Comparison of ENCODE assay signal across 21 mouse cellular contexts in genomic region chr11:98790631-98791205, GRCm38 (mm10). TPM values are rescaled to one million over a fixed set of nuclear protein-coding genes. Genes with fewer than 3 reads are reported as not detected.
A peak's percentile ranks its signal among the peaks of the same experiment; 100 is the strongest.
DNase-seq lines count a peak whose midpoint lies in the region; ATAC-seq and TF ChIP-seq lines count a peak whose summit lies in the region.
"Had no signal": no experiment of that assay in that cellular context is flagged by ENCODE, and none has a peak within 500 bp of the region (broad histone marks: within the 10 kb centered on the region; RNA-seq: fewer than 3 reads in every experiment).

No protein-coding gene starts in this region.

- H3K79me2 ChIP-seq in MEL (ENCODE audit: control insufficient read depth, insufficient read depth, low read length, poor library complexity): peaks cover 18% of the 10 kb centered on the region

- H3K4me3 ChIP-seq in intestine, embryonic 16.5 days (ENCODE audit: low read length): no peak overlapping the region
- H3K4me3 ChIP-seq in intestine, postnatal 0 days (ENCODE audit: low read depth, low read length): no peak overlapping the region
- no peak overlapping the region for H3K4me3 ChIP-seq in lung, embryonic 16.5 days (ENCODE audit: low read length)
- no peak overlapping the region for H3K4me3 ChIP-seq in MEL (ENCODE audit: control insufficient read depth in 1 of 2, insufficient read depth in 1 of 2, low read depth in 2 of 2, low read length in 2 of 2)
- no peak overlapping the region for H3K4me3 ChIP-seq in thymus, adult 2 months (ENCODE audit: control insufficient read depth, insufficient read depth, low read length)
- H3K4me3 ChIP-seq: embryonic facial prominence, embryonic 12.5 days; hindbrain, embryonic 12.5 days; hindbrain, embryonic 15.5 days had no signal

- ATAC-seq in intestine, embryonic 16.5 days: no peak
- ATAC-seq in intestine, postnatal 0 days: no peak
- ATAC-seq in lung, embryonic 16.5 days (ENCODE audit: low read depth): no peak
- ATAC-seq: forebrain, embryonic 14.5 days; forebrain, postnatal 0 days; Patski had no signal

- TF ChIP-seq EP300 in MEL (IDR thresholded peaks at IDR 0.05; ENCODE audit: low read depth in 1 of 2, low read length in 2 of 2): no peak

- no peak for TF ChIP-seq RAD21 in MEL (IDR thresholded peaks at IDR 0.05; ENCODE audit: low read depth, low read length)

- 0 out of 2 replicates have a peak overlapping the region, but pooled peaks have one; percentile 10 for H3K27ac ChIP-seq in intestine, embryonic 16.5 days (ENCODE audit: low read length)
- H3K27ac ChIP-seq in intestine, postnatal 0 days (ENCODE audit: low read depth, low read length): no peak overlapping the region
- H3K27ac ChIP-seq in lung, embryonic 16.5 days (ENCODE audit: low read length): no peak overlapping the region
- H3K27ac ChIP-seq in MEL (ENCODE audit: control insufficient read depth, low read depth, low read length): peak overlapping the region; percentile 87
- H3K27ac ChIP-seq in thymus, adult 2 months (ENCODE audit: control insufficient read depth, insufficient read depth, low read length): no peak overlapping the region
- H3K27ac ChIP-seq: embryonic facial prominence, embryonic 12.5 days; hindbrain, embryonic 12.5 days; hindbrain, embryonic 15.5 days had no signal

- TF ChIP-seq POLR2A in MEL (IDR thresholded peaks at IDR 0.05; ENCODE audit: control insufficient read depth in 1 of 2, insufficient read depth in 1 of 2, low read depth in 1 of 2, low read length in 2 of 2, poor library complexity in 1 of 2): no peak
- no peak for TF ChIP-seq POLR2A in thymus, adult 2 months (IDR thresholded peaks at IDR 0.05; ENCODE audit: control insufficient read depth, extremely low read depth, insufficient read depth, low read length, poor library complexity)

- no peak overlapping the region for H3K9ac ChIP-seq in intestine, embryonic 16.5 days (ENCODE audit: low read depth, low read length)
- H3K9ac ChIP-seq in intestine, postnatal 0 days (ENCODE audit: low read depth, low read length): no peak overlapping the region
- H3K9ac ChIP-seq in lung, embryonic 16.5 days (ENCODE audit: low read length): 0 out of 2 replicates have a peak overlapping the region, but pooled peaks have one; percentile 7
- H3K9ac ChIP-seq in MEL (ENCODE audit: control insufficient read depth, low read depth, low read length, poor library complexity, severe bottlenecking): peak overlapping the region; percentile 8; the same call in 1 of the 2 replicates
- H3K9ac ChIP-seq: embryonic facial prominence, embryonic 12.5 days; embryonic facial prominence, embryonic 15.5 days; forebrain, postnatal 0 days; hindbrain, embryonic 12.5 days; hindbrain, embryonic 15.5 days had no signal

- peak; percentile 37 for DNase-seq in cerebellum, adult 9-10 months
- no peak for DNase-seq in cerebellum, adult 11-12 months
- no peak for DNase-seq in lung, adult 18-20 months
- peak; percentile 56 for DNase-seq in MEL (ENCODE audit: low read depth, low spot score)
- DNase-seq in thymus, adult 2 months: no peak
- DNase-seq: adrenal gland, postnatal 10 days; adrenal gland, postnatal 36 days; cerebellum, adult 2 months; cerebellum, postnatal 14 days; forebrain, postnatal 0 days; gastrocnemius, adult 2 months; gastrocnemius, postnatal 25 days had no signal

- WGBS in intestine, embryonic 16.5 days: 75% methylated on average over 5 of the region's 5 CpGs
- WGBS in intestine, postnatal 0 days: 53% methylated on average over 5 of the region's 5 CpGs
- WGBS in lung, embryonic 16.5 days: 75% methylated on average over 5 of the region's 5 CpGs
- WGBS in thymus, adult 2 months: 97% methylated on average over 5 of the region's 5 CpGs

- H3K4me2 ChIP-seq in intestine, embryonic 16.5 days (ENCODE audit: low read depth, low read length): no peak overlapping the region
- no peak overlapping the region for H3K4me2 ChIP-seq in intestine, postnatal 0 days (replicated peaks; ENCODE audit: low read depth)
- no peak overlapping the region for H3K4me2 ChIP-seq in lung, embryonic 16.5 days (ENCODE audit: low read depth, low read length)

- peaks cover 25% of the 10 kb centered on the region for H3K4me1 ChIP-seq in intestine, embryonic 16.5 days (ENCODE audit: control insufficient read depth, insufficient read depth, low read length)
- 0 out of 2 replicates have a peak, but pooled peaks cover 4% of the 10 kb centered on the region for H3K4me1 ChIP-seq in intestine, postnatal 0 days (replicated peaks; ENCODE audit: control insufficient read depth, insufficient read depth, low read length)
- peaks cover 42% of the 10 kb centered on the region for H3K4me1 ChIP-seq in lung, embryonic 16.5 days (replicated peaks; ENCODE audit: control insufficient read depth, insufficient read depth, low read length)
- peaks cover 18 to 49% of the 10 kb centered on the region in 2 experiments for H3K4me1 ChIP-seq in MEL (ENCODE audit: control insufficient read depth in 1 of 2, insufficient read depth in 2 of 2, low read length in 2 of 2)
- H3K4me1 ChIP-seq in thymus, adult 2 months (replicated peaks; ENCODE audit: control insufficient read depth, insufficient read depth, low read length): peaks cover 18% of the 10 kb centered on the region

- H3K27me3 ChIP-seq in intestine, embryonic 16.5 days (replicated peaks; ENCODE audit: control insufficient read depth, insufficient read depth, low read length): no peaks in the 10 kb centered on the region
- H3K27me3 ChIP-seq in intestine, postnatal 0 days (replicated peaks; ENCODE audit: control insufficient read depth, insufficient read depth, low read length): no peaks in the 10 kb centered on the region
- no peaks in the 10 kb centered on the region for H3K27me3 ChIP-seq in lung, embryonic 16.5 days (ENCODE audit: control insufficient read depth, insufficient read depth, low read depth, low read length)
- no peaks in the 10 kb centered on the region for H3K27me3 ChIP-seq in MEL (ENCODE audit: control insufficient read depth in 1 of 2, insufficient read depth in 2 of 2, low read length in 2 of 2)
- no peaks in the 10 kb centered on the region for H3K27me3 ChIP-seq in thymus, adult 2 months (ENCODE audit: control insufficient read depth, insufficient read depth, low read length)
- H3K27me3 ChIP-seq: embryonic facial prominence, embryonic 12.5 days; embryonic facial prominence, embryonic 15.5 days; hindbrain, embryonic 12.5 days; hindbrain, embryonic 15.5 days; Patski had no signal

- no peaks in the 10 kb centered on the region for H3K9me3 ChIP-seq in intestine, embryonic 16.5 days (ENCODE audit: control insufficient read depth, low read length)
- no peaks in the 10 kb centered on the region for H3K9me3 ChIP-seq in intestine, postnatal 0 days (ENCODE audit: control insufficient read depth)
- no peaks in the 10 kb centered on the region for H3K9me3 ChIP-seq in lung, embryonic 16.5 days (ENCODE audit: control insufficient read depth, low read length)
- no peaks in the 10 kb centered on the region for H3K9me3 ChIP-seq in MEL (replicated peaks; ENCODE audit: insufficient read depth, low read length)
- H3K9me3 ChIP-seq: embryonic facial prominence, embryonic 12.5 days; embryonic facial prominence, embryonic 15.5 days; hindbrain, embryonic 12.5 days; hindbrain, embryonic 15.5 days had no signal

- TF ChIP-seq CTCF in intestine, postnatal 0 days (IDR thresholded peaks at IDR 0.05; ENCODE audit: low read depth): no peak
- no peak for TF ChIP-seq CTCF in MEL (IDR thresholded peaks at IDR 0.05 in 2 of 3, conservative IDR thresholded peaks at IDR 0.05 in 1 of 3; ENCODE audit: control insufficient read depth in 1 of 3, insufficient read depth in 1 of 3, low read depth in 2 of 3, low read length in 3 of 3, poor library complexity in 1 of 3, severe bottlenecking in 1 of 3)
- no peak for TF ChIP-seq CTCF in thymus, adult 2 months (IDR thresholded peaks at IDR 0.05; ENCODE audit: borderline replicate concordance, control insufficient read depth, extremely low read depth, insufficient read depth, low read length, poor library complexity)

- no peaks in the 10 kb centered on the region for H3K36me3 ChIP-seq in intestine, embryonic 16.5 days (ENCODE audit: control insufficient read depth, insufficient read depth, low read length)
- H3K36me3 ChIP-seq in intestine, postnatal 0 days (ENCODE audit: control insufficient read depth, insufficient read depth): no peaks in the 10 kb centered on the region
- no peaks in the 10 kb centered on the region for H3K36me3 ChIP-seq in lung, embryonic 16.5 days (ENCODE audit: control insufficient read depth, insufficient read depth, low read length)
- peaks cover 0 to 53% of the 10 kb centered on the region in 2 experiments; a peak in 2 of 4 replicates for H3K36me3 ChIP-seq in MEL (ENCODE audit: control insufficient read depth in 1 of 2, insufficient read depth in 2 of 2, low read length in 2 of 2)
- H3K36me3 ChIP-seq in thymus, adult 2 months (ENCODE audit: control insufficient read depth, insufficient read depth, low read length): no peaks in the 10 kb centered on the region
- H3K36me3 ChIP-seq: embryonic facial prominence, embryonic 12.5 days; embryonic facial prominence, embryonic 15.5 days; hindbrain, embryonic 12.5 days; hindbrain, embryonic 15.5 days had no signal

RNA-seq across cellular contexts. Expression of gene Msl1, which starts 4.6 kb away (rescaled TPM):
- 13.5 and 14.5 TPM in 2 replicates for polyA plus RNA-seq in intestine, embryonic 16.5 days (2015; fragmentation: Nextera tagmentation; extraction: Ambion mirVana)
- polyA plus RNA-seq in intestine, postnatal 0 days (2015; fragmentation: Nextera tagmentation; extraction: Ambion mirVana): 12.6 and 15.1 TPM in 2 replicates
- polyA plus RNA-seq in lung, embryonic 16.5 days (2015; fragmentation: Nextera tagmentation; extraction: Ambion mirVana): 19.4 and 20.3 TPM in 2 replicates
- total RNA-seq in MEL (2012; rRNA removed): 35.0 and 37.1 TPM in 2 replicates
- 10 to 100 TPM in 1 of 2 experiments, not detected in 1; 49.4 TPM for polyA plus RNA-seq in MEL (2012; ENCODE audit: insufficient read depth in 1 of 2, insufficient read length in 2 of 2, low read depth in 1 of 2, low replicate concordance in 2 of 2, missing spikeins in 1 of 2)
- polyA plus RNA-seq in thymus, adult 2 months (2012; rRNA removed): 50.3 and 66.0 TPM in 2 replicates

RNA-seq across cellular contexts. Expression of gene Casc3, which starts 14.0 kb away (rescaled TPM):
- 23.1 and 24.3 TPM in 2 replicates for polyA plus RNA-seq in intestine, embryonic 16.5 days (2015; fragmentation: Nextera tagmentation; extraction: Ambion mirVana)
- polyA plus RNA-seq in intestine, postnatal 0 days (2015; fragmentation: Nextera tagmentation; extraction: Ambion mirVana): 10.8 and 12.4 TPM in 2 replicates
- 33.2 and 36.6 TPM in 2 replicates for polyA plus RNA-seq in lung, embryonic 16.5 days (2015; fragmentation: Nextera tagmentation; extraction: Ambion mirVana)
- 18.2 and 20.9 TPM in 2 replicates for total RNA-seq in MEL (2012; rRNA removed)
- polyA plus RNA-seq in MEL (2012; ENCODE audit: insufficient read depth in 1 of 2, insufficient read length in 2 of 2, low read depth in 1 of 2, low replicate concordance in 2 of 2, missing spikeins in 1 of 2): 10 to 100 TPM; 58.6 to 61.0 TPM
- polyA plus RNA-seq in thymus, adult 2 months (2012; rRNA removed): 66.5 and 72.2 TPM in 2 replicates

RNA-seq across cellular contexts. Expression of gene Nr1d1, which starts 15.6 kb away (rescaled TPM):
- polyA plus RNA-seq in intestine, embryonic 16.5 days (2015; fragmentation: Nextera tagmentation; extraction: Ambion mirVana): 2.3 and 2.7 TPM in 2 replicates
- 4.1 and 5.1 TPM in 2 replicates for polyA plus RNA-seq in intestine, postnatal 0 days (2015; fragmentation: Nextera tagmentation; extraction: Ambion mirVana)
- 1.4 and 1.6 TPM in 2 replicates for polyA plus RNA-seq in lung, embryonic 16.5 days (2015; fragmentation: Nextera tagmentation; extraction: Ambion mirVana)
- total RNA-seq in MEL (2012; rRNA removed): 1.9 and 2.0 TPM in 2 replicates
- 1 to 10 TPM in 1 of 2 experiments, not detected in 1; 5.6 TPM for polyA plus RNA-seq in MEL (2012; ENCODE audit: insufficient read depth in 1 of 2, insufficient read length in 2 of 2, low read depth in 1 of 2, low replicate concordance in 2 of 2, missing spikeins in 1 of 2)
- 34.4 and 37.7 TPM in 2 replicates for polyA plus RNA-seq in thymus, adult 2 months (2012; rRNA removed)

RNA-seq across cellular contexts. Expression of gene Rapgefl1, which starts 45.9 kb away (rescaled TPM):
- polyA plus RNA-seq in intestine, embryonic 16.5 days (2015; fragmentation: Nextera tagmentation; extraction: Ambion mirVana): 0.67 and 1.1 TPM in 2 replicates
- polyA plus RNA-seq in intestine, postnatal 0 days (2015; fragmentation: Nextera tagmentation; extraction: Ambion mirVana): 0.69 and 0.80 TPM in 2 replicates
- 1.3 and 1.4 TPM in 2 replicates for polyA plus RNA-seq in lung, embryonic 16.5 days (2015; fragmentation: Nextera tagmentation; extraction: Ambion mirVana)
- total RNA-seq in MEL (2012; rRNA removed): 0.46 and 0.58 TPM in 2 replicates
- 1 to 10 TPM in 1 of 2 experiments, not detected in 1; 1.4 TPM for polyA plus RNA-seq in MEL (2012; ENCODE audit: insufficient read depth in 1 of 2, insufficient read length in 2 of 2, low read depth in 1 of 2, low replicate concordance in 2 of 2, missing spikeins in 1 of 2)
- polyA plus RNA-seq in thymus, adult 2 months (2012; rRNA removed): 8.5 and 11.6 TPM in 2 replicates

RNA-seq across cellular contexts. Expression of gene Thra, which starts 50.3 kb away (rescaled TPM):
- polyA plus RNA-seq in intestine, embryonic 16.5 days (2015; fragmentation: Nextera tagmentation; extraction: Ambion mirVana): 41.5 and 42.0 TPM in 2 replicates
- 32.4 and 39.1 TPM in 2 replicates for polyA plus RNA-seq in intestine, postnatal 0 days (2015; fragmentation: Nextera tagmentation; extraction: Ambion mirVana)
- 36.3 and 36.4 TPM in 2 replicates for polyA plus RNA-seq in lung, embryonic 16.5 days (2015; fragmentation: Nextera tagmentation; extraction: Ambion mirVana)
- 22.0 and 29.6 TPM in 2 replicates for total RNA-seq in MEL (2012; rRNA removed)
- polyA plus RNA-seq in MEL (2012; ENCODE audit: insufficient read depth in 1 of 2, insufficient read length in 2 of 2, low read depth in 1 of 2, low replicate concordance in 2 of 2, missing spikeins in 1 of 2): 10 to 100 TPM in 1 of 2 experiments, not detected in 1; 50.9 TPM
- polyA plus RNA-seq in thymus, adult 2 months (2012; rRNA removed): 36.8 and 41.5 TPM in 2 replicates

Comparison
In these comparisons a context has a peak if more than half of its experiments do, and no peak if none do; other contexts are left out.
1. DNase-seq: peak in cerebellum, adult 9-10 months (single experiment) and MEL (single experiment); none in cerebellum, adult 11-12 months (single experiment), lung, adult 18-20 months (0 of 2) and thymus, adult 2 months (single experiment).
2. H3K27ac ChIP-seq: peak in intestine, embryonic 16.5 days (single experiment) and MEL (single experiment); none in intestine, postnatal 0 days (single experiment), lung, embryonic 16.5 days (single experiment) and thymus, adult 2 months (single experiment).
3. H3K9ac ChIP-seq: peak in lung, embryonic 16.5 days (single experiment) and MEL (single experiment); none in intestine, embryonic 16.5 days (single experiment) and intestine, postnatal 0 days (single experiment).